Mouse (Mus musculus): Measurements from ENCODE around the gene Gm19345.

Gm19345 gene

DNA sequence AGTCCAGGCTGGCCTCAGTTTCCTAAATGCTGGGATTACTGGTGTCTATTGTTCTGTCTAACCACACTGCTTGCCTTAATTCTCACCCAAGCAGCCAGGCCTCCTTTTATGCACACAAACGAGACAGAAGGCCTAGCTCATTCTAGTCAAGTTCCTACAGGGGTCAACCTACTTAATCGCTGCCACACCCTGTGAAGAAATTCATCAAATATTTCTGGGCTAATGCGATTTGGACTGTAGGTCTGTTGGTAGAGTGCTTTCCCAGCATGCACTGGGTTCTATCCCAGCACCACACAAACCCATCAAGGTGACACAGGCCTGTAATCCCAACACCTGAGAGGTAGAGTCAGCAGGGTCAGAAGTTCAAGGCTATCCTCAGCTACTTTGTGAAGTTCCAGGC lies 22.1 kb upstream of the Gm19345 start:
- no peak for DNase-seq

DNA sequence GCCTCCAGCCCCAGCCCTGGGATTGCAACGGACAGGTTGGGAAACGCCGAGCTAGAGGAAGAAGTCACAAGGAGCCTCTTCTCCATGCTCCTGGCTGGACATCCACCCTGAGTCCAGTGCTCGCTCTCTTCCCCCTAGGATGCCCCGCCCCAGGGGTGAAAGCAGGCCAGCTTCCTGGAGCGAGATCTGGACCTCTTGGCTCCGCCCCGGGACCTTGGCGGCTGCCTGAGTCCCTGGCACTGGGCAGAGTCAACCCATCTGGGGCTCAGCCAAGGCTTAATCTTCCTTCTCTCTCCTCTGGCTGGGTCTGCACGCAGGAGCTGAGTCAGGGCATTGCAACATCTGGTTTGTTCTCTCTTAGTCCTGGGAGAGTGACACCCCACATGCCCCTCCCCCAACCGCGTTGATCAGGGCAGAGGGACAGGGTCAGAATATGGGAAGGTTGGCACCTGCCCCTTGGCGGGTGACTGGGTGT lies 21.1 kb upstream of the Gm19345 start:
- no peak for DNase-seq

DNA sequence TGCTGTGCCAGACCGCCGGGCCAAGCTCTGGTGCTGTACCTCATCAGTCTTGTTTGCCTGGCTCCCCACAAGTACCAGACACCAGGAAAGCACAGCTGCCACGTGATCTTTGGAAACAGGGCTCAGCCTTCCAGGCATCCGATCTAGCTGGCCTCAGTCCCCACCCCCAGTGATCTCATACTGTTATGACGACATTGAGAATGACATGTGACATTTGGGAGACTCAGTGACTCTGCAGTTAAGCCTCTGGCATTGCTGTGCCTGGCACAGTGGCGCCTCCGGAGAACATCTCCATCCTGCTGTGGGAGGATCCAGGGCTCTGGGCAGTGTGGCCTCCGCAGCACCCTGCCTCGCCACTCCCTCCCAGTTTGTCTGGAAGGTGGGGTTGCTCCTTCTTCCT lies 20.0 kb upstream of the Gm19345 start:
- no peak for DNase-seq

DNA sequence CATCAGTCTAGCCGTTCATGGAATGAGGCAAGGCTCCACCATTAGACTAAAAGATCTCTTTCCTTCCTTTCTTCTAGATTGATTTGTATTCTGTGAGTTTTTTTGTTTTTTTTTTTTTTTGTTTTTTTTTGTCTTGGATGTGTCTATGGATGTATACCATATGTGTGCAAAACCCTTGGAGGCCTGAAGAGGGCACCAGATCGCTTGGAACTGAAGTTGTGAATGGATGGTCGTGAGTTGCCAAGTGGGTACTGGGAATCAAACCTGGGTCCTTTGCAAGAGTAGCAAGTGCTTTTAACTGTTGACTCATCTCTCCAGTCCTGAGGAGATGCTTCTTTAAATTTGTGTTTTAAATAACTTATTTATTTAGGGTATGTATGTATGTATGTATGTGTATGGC lies 17.7 kb upstream of the Gm19345 start:
- DNase-seq = no peak

DNA sequence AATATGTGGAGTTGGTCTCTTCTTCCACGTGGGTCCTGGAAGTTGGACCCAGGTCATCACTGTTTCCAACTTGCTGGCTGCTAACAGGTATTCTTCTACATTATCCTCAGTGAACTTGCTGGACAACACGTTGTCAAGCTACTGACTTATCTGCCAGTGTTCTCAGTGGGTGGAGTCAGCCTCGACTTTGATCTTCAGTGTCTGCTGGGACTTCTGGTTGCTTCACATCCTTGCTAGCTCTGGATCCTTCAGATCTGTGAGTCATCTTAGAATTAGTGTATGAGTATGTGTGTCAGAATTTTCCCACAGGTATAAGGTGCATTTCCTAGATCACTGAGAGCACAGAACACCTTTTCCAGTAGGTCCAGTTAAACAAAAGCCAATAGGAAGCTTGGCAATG lies 15.0 kb upstream of the Gm19345 start:
- DNase-seq = no peak

DNA sequence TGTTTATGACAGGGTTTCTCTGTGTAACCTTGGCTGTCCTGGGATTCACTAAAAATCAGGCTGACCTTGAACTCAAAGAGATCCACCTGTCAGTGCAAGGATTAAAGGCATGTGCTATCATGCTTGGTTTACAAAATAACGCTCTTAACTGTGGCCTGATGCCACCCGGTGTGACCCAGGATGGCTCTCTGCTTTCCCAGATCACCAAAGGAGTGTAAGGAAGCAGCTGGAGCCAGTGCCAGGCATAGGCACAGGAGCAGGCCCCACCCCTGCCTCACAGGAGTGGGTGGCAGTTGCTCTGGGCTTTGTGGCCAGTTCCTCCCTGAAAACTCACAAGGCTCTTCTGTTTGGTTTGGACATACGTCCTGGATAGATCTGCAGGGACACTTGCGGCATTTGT lies 11.4 kb upstream of the Gm19345 start:
- no peak for DNase-seq

DNA sequence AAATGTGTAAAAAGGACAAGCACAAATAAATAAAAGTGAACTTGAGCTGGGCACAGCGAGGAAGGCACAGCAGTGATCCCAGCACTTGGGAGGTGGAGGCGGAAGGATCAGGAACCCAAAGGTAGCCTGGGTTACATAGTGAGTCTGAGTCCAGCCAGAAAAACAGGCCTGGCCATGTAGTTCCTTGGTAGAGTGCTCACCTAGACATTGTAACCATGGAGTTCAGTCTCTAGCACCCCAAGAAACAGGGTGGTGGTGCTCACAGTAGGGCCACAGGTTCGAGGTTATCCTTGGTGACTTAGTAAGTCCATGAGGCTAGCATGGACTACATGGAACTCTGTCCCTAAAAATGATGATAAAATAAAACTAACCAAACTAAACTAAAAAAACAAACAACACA lies 10.9 kb upstream of the Gm19345 start:
- DNase-seq = no peak

DNA sequence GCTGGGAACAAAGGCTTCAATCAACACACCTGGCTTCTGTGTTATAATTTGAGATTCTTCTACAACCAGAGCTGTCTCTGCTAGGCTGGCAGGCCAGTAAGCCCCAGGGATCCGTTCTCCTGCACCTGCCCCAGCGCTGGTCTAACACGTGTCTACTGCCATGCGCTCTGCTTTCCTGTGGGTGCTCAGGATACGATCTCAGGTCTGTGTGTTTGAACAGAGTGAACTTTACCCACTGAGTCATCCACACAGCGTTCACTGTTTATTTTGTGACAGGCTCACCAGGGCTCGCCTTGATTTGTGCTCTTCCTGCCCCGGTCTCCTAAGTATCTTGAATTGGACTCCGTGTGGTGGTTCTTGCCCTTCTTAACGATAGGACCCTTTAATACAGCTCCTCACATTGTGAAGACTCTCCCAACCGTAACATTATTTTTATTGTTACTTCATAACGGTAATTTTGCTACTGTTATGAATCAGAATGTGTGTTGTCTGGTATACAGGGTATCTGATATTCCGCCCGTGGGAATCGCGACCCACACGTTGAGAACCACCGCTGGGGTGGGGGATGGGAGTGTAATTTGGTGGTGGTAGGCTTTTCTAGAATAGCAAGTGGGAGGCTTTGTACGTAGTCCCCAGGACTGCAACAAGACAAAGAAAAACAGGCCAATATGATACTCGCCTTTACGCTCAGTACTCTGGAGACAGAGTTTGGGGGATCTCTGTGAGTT lies 10.0 kb upstream of the Gm19345 start:
- DNase-seq = no peak

DNA sequence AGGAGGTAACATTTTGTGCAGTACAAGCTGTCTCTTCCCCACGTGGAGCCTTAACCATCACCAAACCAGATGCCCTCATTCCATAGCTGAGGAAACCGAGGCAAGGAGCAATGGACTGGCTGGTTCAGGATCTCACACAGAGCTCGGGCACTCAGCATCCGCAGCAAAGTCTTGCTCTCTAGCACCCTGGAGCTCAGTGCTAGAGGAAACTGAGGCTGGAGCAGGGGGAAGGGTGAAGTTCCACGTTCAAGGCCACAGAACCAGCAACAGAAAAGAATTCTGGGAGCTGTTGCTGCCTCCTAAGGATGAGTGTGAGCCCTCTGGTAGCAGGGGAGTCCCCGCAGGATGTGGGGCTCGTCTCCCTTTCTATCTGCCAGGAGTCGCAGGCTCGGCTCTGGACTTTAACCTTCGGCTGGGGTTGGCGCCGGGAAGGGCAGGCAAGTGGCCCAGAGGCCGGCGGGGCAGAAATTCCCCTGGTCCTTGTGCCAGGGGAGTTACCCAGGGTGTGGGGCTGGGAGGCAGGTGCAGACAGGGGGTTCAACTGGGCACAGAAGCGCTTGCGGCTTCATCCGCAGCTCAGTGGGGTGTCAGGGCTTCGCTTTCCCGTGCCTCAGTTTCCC lies 8.8 kb upstream of the Gm19345 start:
- DNase-seq = no peak

DNA sequence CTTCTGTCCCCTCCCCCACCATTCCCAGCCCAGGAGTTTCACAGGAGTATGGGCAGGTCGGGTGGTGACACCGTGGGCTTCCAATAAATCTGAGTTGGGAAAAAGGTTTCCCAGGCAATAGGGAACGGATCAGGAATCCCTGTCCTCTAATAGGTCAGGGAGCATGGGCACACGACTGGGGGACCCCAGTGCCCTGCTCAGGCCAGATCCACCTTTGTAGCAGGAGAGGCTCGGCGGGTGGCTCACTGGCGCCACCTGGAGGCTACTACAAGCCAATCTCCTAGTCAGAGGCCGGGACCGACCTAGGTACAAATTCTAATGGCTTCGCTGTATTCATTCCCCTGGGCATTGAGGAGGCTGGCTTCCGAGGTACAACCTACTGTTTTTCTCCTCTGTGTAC lies 8.2 kb upstream of the Gm19345 start:
- DNase-seq = no peak

DNA sequence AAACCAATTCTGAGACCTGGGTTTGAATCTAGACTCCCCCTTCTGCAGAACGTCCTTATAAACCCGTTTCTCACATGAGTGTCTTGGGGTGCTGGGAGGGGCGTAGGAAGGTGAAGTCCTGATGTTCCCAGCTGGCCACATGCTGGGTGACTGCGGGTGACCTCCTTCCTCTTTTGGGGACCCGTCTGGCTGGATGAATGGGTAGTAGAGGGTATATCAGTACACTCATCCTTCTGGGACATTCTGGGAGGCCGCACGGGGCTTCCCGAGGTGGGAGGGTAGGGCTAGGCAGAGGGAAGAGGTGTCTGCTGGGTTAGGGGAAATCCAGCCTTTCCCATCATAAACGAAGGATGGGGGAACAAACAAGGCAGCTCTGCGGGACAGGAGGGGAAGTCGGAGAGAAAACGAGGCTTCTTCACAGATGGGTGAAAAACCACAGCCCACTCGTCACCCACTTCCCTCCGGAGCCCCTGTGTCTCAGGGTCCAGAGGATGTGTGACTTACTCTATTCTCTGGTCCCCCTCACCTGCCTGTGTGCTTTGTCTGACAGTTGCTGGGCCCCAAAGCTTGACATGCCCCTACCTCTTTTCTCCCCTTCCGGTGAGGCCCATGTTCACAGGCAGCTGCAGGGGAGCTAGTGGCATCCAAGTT lies 7.2 kb upstream of the Gm19345 start:
- no peak for DNase-seq

DNA sequence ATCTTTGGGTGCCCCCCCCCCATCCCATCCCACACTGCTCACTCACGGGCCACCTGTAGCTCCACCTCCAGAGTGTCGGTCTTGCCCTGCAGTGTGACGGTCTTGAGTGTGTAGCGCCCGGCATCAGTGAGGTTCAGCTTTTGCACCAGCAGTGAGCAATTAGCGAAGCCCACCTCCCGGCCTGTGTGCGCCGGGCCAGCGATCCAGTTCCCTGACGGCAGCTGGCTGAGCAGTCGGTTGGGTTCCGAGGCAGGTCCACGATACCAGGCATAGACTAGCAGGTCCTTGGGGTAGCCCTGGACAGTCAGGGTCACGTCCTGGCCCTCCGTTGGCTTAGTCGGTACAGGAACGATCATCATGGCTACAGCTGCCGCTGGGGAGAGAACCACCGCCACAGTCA lies 1.7 kb downstream of the Gm19345 start:
- no peak for DNase-seq

DNA sequence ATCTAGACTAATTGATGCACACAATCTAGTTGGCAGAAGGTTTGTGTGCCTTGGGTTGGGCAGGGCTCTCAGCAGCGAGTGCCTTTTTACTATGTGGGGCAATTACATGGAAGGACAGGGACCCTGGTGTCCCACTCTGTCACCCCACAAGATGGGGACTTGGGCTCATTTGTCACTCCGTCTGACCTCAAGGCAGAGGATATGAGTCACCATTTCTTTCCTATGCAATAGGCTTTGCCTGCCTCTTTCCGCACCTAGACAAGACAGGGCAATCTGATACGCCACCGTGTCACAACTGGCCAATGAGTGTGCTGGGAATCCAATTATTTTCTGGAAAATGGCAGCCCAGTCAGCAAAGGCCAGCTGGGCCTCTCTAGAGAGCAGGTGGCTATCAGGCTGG lies 3.9 kb downstream of the Gm19345 start:
- DNase-seq = no peak

DNA sequence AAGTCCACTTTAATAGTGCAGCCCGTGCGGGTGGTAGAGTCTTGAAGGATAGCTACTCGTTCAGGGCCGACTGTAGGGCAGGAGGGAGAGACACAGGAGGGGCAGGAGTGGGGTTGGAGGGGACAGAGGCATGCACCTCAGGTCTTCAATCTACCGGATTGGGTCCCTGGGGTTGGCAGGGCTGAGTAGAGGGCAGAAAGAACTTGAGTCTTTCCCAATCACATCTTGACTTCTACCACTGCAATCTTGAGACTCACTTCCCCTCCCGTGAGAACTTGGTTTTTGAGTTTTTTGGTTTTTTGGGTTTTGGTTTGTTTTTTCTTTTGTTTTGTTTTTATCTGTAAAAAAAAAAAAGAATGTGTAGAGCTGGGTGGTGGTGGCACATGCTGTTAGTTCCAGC lies 4.5 kb downstream of the Gm19345 start:
- no peak for DNase-seq

DNA sequence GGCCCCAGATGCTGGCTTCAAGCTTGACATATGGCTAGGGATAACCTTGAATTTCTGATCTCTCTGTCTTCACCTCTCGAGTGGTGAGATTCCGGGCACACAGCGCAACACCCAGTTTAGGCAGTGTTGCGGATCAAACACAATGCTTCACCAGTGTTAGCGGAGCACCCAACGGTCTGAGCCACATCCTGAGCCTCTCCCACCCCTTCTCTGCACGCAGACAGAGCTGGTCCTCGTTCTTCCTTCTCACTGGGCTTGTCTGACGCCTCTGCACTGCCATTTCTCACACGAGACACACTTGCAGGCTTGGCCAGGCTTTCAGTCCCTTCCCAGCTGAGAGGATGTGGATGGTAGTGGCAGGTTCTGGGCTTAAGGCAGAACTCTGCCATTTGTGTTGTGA lies 7.9 kb downstream of the Gm19345 start:
- no peak for DNase-seq

DNA sequence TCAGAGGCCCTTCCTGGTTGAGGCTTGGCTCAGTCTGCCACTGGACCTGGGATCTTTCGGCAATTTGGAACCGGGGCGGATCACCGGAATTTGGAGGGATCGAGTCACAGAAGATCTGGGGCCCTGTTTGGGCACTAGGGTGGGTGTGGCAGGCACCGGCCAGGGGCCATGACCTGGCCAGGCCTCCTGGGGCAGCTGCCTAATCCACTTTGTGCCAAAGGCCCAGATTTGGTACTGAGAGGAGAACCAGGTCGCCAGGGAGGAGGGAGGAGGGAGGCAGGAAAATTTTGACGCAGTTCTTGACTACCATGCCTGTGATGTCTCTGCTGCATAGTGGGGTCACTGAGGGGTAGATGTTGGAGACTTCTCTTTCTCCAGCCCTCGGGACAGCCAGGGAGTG lies 9.4 kb downstream of the Gm19345 start, which contains the start of gene Ceacam16:
Gene Ceacam16, minus strand, starts transcription at position 101 of the 400 bp plus-strand sequence.
- DNase-seq = no peak

DNA sequence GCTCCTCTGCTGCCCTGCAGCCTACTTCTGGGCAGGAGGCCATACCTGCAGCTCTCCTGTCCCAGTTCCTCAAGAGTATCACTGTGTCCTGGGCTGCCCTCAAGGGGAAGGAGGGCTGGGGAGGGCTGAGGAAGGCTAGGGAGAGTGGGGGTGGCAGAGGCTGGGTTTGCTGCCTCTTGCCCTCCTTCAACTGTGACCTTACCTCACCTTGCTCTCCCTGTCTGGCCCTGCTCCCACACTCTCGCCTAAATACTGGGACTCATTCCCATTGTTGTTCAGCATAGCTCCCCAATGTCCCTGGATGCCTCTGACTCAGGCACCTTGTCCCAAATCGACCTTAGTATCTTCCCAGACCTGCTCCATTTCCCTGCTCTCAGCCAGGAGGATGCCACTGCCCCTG lies 12.4 kb downstream of the Gm19345 start:
- DNase-seq = no peak

DNA sequence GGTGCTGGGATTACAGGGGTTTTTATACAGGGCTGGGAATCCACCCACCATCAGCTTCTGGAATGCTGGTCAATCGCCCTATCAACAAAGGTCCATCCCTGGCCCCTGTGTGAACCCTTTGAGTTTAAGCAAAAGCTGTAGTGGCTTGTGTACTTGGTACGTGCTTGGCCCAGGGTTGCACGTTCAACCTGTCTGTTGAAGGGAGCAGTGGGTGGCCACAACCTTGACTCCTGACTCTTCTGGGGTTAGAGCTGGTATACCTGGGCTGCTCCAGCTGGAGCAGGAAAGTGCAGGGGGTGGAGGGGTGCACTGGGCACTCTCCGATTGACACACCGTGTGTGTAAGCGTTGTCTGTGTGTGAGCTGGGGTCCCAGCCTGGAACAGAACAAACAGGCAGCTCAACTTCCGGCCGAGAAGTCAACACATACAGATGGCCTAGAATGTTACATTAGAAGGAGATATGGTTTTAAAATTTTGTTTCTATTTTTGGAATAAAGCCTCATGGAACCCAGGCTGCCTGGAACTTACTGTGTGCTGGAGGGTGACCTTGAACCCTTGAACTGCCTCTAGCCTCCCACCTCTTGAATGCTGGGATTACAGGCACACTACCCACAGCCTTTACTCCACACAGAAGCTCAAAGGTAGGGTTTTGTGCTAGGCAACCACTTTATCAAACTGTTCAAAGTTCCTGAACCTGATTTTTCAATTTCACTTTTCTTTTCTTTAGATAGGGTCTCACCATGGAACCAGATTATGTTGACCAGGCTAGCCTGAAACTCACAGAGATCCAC lies 13.6 kb downstream of the Gm19345 start:
- DNase-seq = no peak

DNA sequence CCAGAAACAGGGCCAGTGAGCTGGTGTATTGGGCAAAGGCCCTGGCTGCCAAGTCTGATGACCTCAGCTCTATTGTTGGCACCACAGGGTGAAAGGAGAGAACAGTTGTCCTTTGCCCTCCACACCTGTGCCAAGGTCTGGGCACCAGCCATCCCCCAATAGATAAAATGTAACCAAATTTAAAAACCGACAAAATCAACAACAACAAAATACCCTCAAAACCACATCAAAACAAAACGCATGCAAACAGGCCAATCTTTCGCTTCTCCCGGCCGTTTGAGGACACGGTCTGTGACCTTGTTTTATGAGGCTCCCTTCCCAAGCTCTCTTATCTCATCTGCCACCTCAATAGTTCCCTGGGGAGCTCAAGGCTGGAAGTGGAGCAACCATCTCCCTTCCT lies 14.7 kb downstream of the Gm19345 start:
- DNase-seq = no peak

DNA sequence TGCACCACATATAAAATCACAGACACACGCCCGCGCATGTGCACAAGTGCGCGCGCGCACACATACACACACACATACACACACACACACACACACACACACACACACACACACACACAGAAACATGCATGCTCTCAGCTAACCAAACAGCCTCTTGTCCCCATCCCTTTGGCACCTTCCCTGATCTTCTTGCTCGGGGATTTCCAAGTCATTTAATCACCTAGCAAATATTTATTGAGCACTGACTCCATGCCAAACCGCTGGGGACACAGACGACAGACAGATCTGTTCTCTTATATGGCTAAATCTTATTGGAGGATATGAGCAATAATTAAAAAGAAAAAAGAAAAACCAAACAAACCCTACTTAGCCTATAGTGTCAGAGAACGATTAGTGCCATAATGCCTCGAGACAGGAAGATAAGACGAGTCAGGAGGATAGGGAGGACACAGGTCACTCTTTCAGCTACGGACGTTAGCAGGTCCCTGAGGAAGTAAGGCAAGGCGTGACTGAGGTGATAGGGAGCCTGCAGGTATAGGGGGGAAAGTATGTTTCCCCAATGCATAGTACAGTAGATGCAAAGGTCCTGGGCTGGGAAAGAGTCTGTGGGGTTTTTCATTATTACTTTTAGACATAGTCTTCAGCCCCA lies 16.1 kb downstream of the Gm19345 start:
- no peak for DNase-seq

DNA sequence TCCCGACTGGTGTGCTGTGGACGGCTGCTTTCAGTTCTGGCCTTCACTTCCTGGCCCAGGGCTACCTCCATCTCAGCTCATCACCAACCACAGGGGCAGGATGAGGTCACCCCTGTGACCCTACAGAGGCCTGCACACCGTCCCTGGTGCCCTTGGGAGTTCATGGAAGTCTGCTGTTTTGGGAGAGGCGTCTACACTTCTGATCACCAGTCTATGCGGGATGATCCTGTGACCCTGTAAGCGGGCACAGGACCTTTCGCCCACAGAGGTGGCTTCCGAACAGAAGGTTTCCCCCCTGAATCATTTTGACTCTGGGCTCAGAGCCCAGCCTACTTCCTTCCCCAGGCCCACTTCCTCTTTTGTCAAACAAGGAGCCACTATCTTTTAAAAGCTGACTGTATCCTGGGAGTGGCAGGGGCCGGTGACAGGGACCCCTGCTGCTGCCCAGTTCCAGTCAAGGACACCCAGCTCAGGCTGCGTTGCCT lies 19.4 kb downstream of the Gm19345 start:
- DNase-seq = no peak

DNA sequence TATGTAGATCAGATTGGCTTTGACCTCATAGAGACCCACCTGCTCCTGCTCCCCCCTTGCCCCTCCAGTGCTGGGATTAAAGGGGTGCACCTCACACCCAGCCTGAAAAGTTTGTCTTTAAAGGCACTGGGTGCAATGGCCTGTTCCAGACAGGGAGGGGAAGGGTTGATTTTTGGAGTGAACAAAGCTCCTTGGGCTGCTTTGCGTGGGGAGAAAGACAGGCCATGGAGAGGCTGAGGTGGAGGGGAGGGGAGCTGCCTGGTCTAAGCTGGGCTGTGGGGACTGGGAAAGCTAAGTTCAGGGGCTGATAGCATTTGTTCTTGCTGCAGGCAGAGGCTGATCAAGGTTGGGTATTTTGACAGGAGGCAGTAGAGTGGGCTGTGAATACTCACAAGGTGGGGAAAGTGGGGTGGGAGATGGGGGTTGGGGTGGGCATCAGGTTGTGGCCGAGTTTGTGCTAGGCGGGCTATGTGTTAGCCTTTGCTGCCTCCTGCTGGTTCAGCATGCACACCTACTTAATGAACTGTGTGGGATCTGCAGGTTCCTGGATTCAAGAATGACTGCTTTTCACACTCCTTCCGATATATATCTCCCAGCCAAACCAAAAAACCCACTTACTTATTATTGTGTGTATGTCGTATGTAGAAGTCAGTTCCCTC lies 20.3 kb downstream of the Gm19345 start:
- DNase-seq = no peak

Data from cerebellum, adult 9-11 months (tissue).